Mouse (Mus musculus) hindbrain, embryonic 11.5 days (tissue): ENCODE measurements around the gene Fndc9. TPM values are rescaled to one million over a fixed set of nuclear protein-coding genes. Genes with fewer than 3 reads are reported as not detected.

Source experiments
- ATAC-seq: fragments of 200-750 bp; cut with Nextera tagmentation; 2 replicates; pipeline ENCODE4 v1.8.0; 2017; ENCODE audit warnings: mild to moderate bottlenecking, moderate TSS enrichment, moderate library complexity; ENCODE audit not compliant: low FRiP score
- DNase-seq: peaks from one replicate; pipeline ENCODE4 v3.0.0-alpha.2; 2015; ENCODE audit warnings: low spot score
- H3K27ac ChIP-seq: fragments of 300-500 bp; sonication (generic); 2 replicates; pipeline ENCODE4 v1.5.1; 2014; ENCODE audit warnings: mild to moderate bottlenecking, low read depth, low read length
- H3K27me3 ChIP-seq: fragments of 300-500 bp; sonication (generic); 2 replicates; pipeline ENCODE4 v1.6.1; 2014; ENCODE audit warnings: mild to moderate bottlenecking, low read length, moderate library complexity, mixed read lengths; ENCODE audit not compliant: control insufficient read depth, insufficient read depth
- H3K36me3 ChIP-seq: fragments of 300-500 bp; sonication (generic); 2 replicates; pipeline ENCODE4 v1.6.1; 2014; ENCODE audit warnings: mild to moderate bottlenecking, low read length, moderate library complexity, mixed read lengths; ENCODE audit not compliant: control insufficient read depth, insufficient read depth
- H3K4me1 ChIP-seq: fragments of 300-500 bp; sonication (generic); replicated peaks from 2 replicates; pipeline ENCODE4 v1.6.1; 2014; ENCODE audit warnings: low read length, mixed read lengths; ENCODE audit not compliant: control insufficient read depth, insufficient read depth
- H3K4me2 ChIP-seq: fragments of 300-500 bp; sonication (generic); replicated peaks from 2 replicates; pipeline ENCODE4 v1.6.1; 2014; ENCODE audit warnings: mild to moderate bottlenecking, low read depth, low read length
- H3K4me3 ChIP-seq: fragments of 300-500 bp; sonication (generic); 2 replicates; pipeline ENCODE4 v1.5.1; 2014; ENCODE audit warnings: low read depth, low read length
- H3K9ac ChIP-seq: fragments of 300-500 bp; sonication (generic); 2 replicates; pipeline ENCODE4 v1.6.1; 2014; ENCODE audit warnings: low read depth, low read length
- H3K9me3 ChIP-seq: fragments of 300-500 bp; sonication (generic); 2 replicates; pipeline ENCODE4 v1.6.1; 2016; ENCODE audit warnings: low read length; ENCODE audit not compliant: control insufficient read depth
- WGBS: fragments of 180-500 bp; shearing (Covaris S2); extraction: QIAGEN DNeasy Blood & Tissue Kit; methylation state at CpG from one replicate; pipeline ENCODE4 v1.1.7; 2014; 5-methylcytosine and 5-hydroxymethylcytosine counted together
- polyA plus RNA-seq: library from polyadenylated mRNA; unstranded; fragments of >200 nt; fragmentation: Nextera tagmentation; extraction: Ambion mirVana; gene quantifications from 2 replicates; pipeline ENCODE4 v1.2.1, GENCODE M21; 2014

Gene Fndc9
- polyA plus RNA-seq, 1 experiment from 2014 or later: 1.0 TPM

GRCm38 (mm10) chr11:46220211-46220610 is 15.1 kb upstream of the Fndc9 start:
- no peak for ATAC-seq
- H3K36me3 ChIP-seq: no peaks in the 10 kb centered on the region
- H3K4me3 ChIP-seq: no peak overlapping the region
- no peak overlapping the region for H3K9ac ChIP-seq
- DNase-seq: no peak
- 81% methylated on average over 2 of the region's 2 CpGs for WGBS
- peaks cover 2% of the 10 kb centered on the region for H3K4me1 ChIP-seq
- H3K27ac ChIP-seq: no peak overlapping the region
- H3K4me2 ChIP-seq: no peak overlapping the region
- no peaks in the 10 kb centered on the region for H3K9me3 ChIP-seq
- no peaks in the 10 kb centered on the region for H3K27me3 ChIP-seq

GRCm38 (mm10) chr11:46223575-46223974 is 11.8 kb upstream of the Fndc9 start:
- Histone ChIP-seq H3K36me3 (no peaks in the 10 kb centered on the region), H3K4me3 (no peak overlapping the region), H3K9ac (no peak overlapping the region), H3K4me1 (peaks cover under 1% of the 10 kb centered on the region; the same call in 1 of the 2 replicates), H3K27me3 (no peaks in the 10 kb centered on the region), H3K9me3 (no peaks in the 10 kb centered on the region), H3K27ac (no peak overlapping the region), H3K4me2 (no peak overlapping the region)
- ATAC-seq: no peak
- 84% methylated on average over 2 of the region's 2 CpGs for WGBS
- no peak for DNase-seq

- Histone ChIP-seq H3K4me1 (no peaks in the 10 kb centered on the region), H3K36me3 (no peaks in the 10 kb centered on the region), H3K9me3 (no peaks in the 10 kb centered on the region), H3K27ac (no peak overlapping the region), H3K4me3 (no peak overlapping the region), H3K9ac (no peak overlapping the region), H3K4me2 (no peak overlapping the region), H3K27me3 (no peaks in the 10 kb centered on the region)
- 86% methylated on average over 5 of the region's 5 CpGs for WGBS
- no peak for DNase-seq
- ATAC-seq: no peak
These were observed 10.0 kb upstream of the Fndc9 start for GRCm38 (mm10) chr11:46225345-46225744.

GRCm38 (mm10) chr11:46230184-46230583 is 5.1 kb upstream of the Fndc9 start:
- Histone ChIP-seq H3K27ac (no peak overlapping the region), H3K9ac (no peak overlapping the region), H3K4me2 (no peak overlapping the region), H3K27me3 (no peaks in the 10 kb centered on the region), H3K4me1 (peaks cover under 1% of the 10 kb centered on the region; the same call in 1 of the 2 replicates), H3K36me3 (no peaks in the 10 kb centered on the region), H3K9me3 (no peaks in the 10 kb centered on the region), H3K4me3 (no peak overlapping the region)
- 64% methylated on average over 6 of the region's 6 CpGs for WGBS
- ATAC-seq: no peak
- no peak for DNase-seq

GRCm38 (mm10) chr11:46232803-46233202 is 2.5 kb upstream of the Fndc9 start:
- DNase-seq (no peak), ATAC-seq (no peak)
- no peak overlapping the region for H3K9ac ChIP-seq
- no peak overlapping the region for H3K27ac ChIP-seq
- no peak overlapping the region for H3K4me2 ChIP-seq
- H3K4me1 ChIP-seq: peaks cover 3% of the 10 kb centered on the region; the same call in 1 of the 2 replicates
- no peaks in the 10 kb centered on the region for H3K27me3 ChIP-seq
- H3K36me3 ChIP-seq: no peaks in the 10 kb centered on the region
- H3K4me3 ChIP-seq: no peak overlapping the region
- WGBS: 87% methylated on average over 4 of the region's 4 CpGs
- no peaks in the 10 kb centered on the region for H3K9me3 ChIP-seq

- H3K27ac ChIP-seq: no peak overlapping the region
- DNase-seq (no peak), ATAC-seq (no peak)
- H3K9ac ChIP-seq: no peak overlapping the region
- no peak overlapping the region for H3K4me2 ChIP-seq
- H3K4me3 ChIP-seq: no peak overlapping the region
- no peaks in the 10 kb centered on the region for H3K27me3 ChIP-seq
- no peaks in the 10 kb centered on the region for H3K36me3 ChIP-seq
- WGBS: 72% methylated on average over 4 of the region's 4 CpGs
- H3K4me1 ChIP-seq: peaks cover 3% of the 10 kb centered on the region; the same call in 1 of the 2 replicates
- no peaks in the 10 kb centered on the region for H3K9me3 ChIP-seq
These were observed 1.4 kb upstream of the Fndc9 start for GRCm38 (mm10) chr11:46233966-46234365.

GRCm38 (mm10) chr11:46236976-46237375 is 1.6 kb downstream of the Fndc9 start:
- H3K9me3 ChIP-seq: no peaks in the 10 kb centered on the region
- no peak for ATAC-seq
- H3K4me3 ChIP-seq: no peak overlapping the region
- H3K36me3 ChIP-seq: no peaks in the 10 kb centered on the region
- no peak overlapping the region for H3K9ac ChIP-seq
- WGBS: 43% methylated on average over 4 of the region's 4 CpGs
- H3K4me2 ChIP-seq: no peak overlapping the region
- H3K27ac ChIP-seq: no peak overlapping the region
- H3K4me1 ChIP-seq: peaks cover 3% of the 10 kb centered on the region; the same call in 1 of the 2 replicates
- DNase-seq: peak; percentile 77
- H3K27me3 ChIP-seq: no peaks in the 10 kb centered on the region

- 92% methylated on average over 7 of the region's 7 CpGs for WGBS
- H3K9ac ChIP-seq: no peak overlapping the region
- H3K4me1 ChIP-seq: no peaks in the 10 kb centered on the region
- no peak overlapping the region for H3K27ac ChIP-seq
- no peak for DNase-seq
- H3K36me3 ChIP-seq: no peaks in the 10 kb centered on the region
- H3K4me2 ChIP-seq: no peak overlapping the region
- no peak overlapping the region for H3K4me3 ChIP-seq
- no peaks in the 10 kb centered on the region for H3K9me3 ChIP-seq
- no peaks in the 10 kb centered on the region for H3K27me3 ChIP-seq
- ATAC-seq: no peak
These were observed 5.9 kb downstream of the Fndc9 start for GRCm38 (mm10) chr11:46241150-46241673.

- Histone ChIP-seq H3K27ac (no peak overlapping the region), H3K9ac (no peak overlapping the region), H3K9me3 (no peaks in the 10 kb centered on the region), H3K36me3 (no peaks in the 10 kb centered on the region), H3K4me1 (no peaks in the 10 kb centered on the region), H3K27me3 (no peaks in the 10 kb centered on the region), H3K4me2 (no peak overlapping the region), H3K4me3 (no peak overlapping the region)
- no peak for DNase-seq
- WGBS: 92% methylated on average over 8 of the region's 8 CpGs
- no peak for ATAC-seq
These were observed 6.7 kb downstream of the Fndc9 start for GRCm38 (mm10) chr11:46241985-46242384.
